Mouse (Mus musculus) cortical plate, adult 2 months (tissue): ENCODE measurements around the gene Slco6d1. TPM values are rescaled to one million over a fixed set of nuclear protein-coding genes. Genes with fewer than 3 reads are reported as not detected.
"Not testable (repeated sequence)": the region's sequence is repeated elsewhere in the genome, so short reads cannot be mapped to it uniquely, and the experiment has no call there.

Source experiments
- H3K27ac ChIP-seq: fragments of 200-500 bp; 2 replicates; pipeline ENCODE4 v1.5.1; 2012; ENCODE audit warnings: low read length, control low read depth, inconsistent platforms; ENCODE audit not compliant: insufficient read depth
- H3K4me1 ChIP-seq: fragments of 200-500 bp; 2 replicates; pipeline ENCODE4 v1.6.1; 2011; ENCODE audit warnings: low read length; ENCODE audit not compliant: control insufficient read depth, insufficient read depth
- H3K4me3 ChIP-seq: fragments of 200-500 bp; 2 replicates; pipeline ENCODE4 v1.5.1; 2011; ENCODE audit warnings: mild to moderate bottlenecking, low read length, control low read depth; ENCODE audit not compliant: insufficient read depth
- CTCF ChIP-seq: fragments of 200-500 bp; IDR thresholded peaks from 2 replicates; pipeline ENCODE4 v1.5.1; 2011; ENCODE audit warnings: mild to moderate bottlenecking, control low read depth, low read length; ENCODE audit not compliant: insufficient read depth; ENCODE audit errors: extremely low read depth
- POLR2A ChIP-seq: fragments of 200-500 bp; IDR thresholded peaks from 2 replicates; pipeline ENCODE4 v1.6.1; 2011; ENCODE audit warnings: mild to moderate bottlenecking, low read length, control low read depth; ENCODE audit not compliant: insufficient read depth; ENCODE audit errors: extremely low read depth
- polyA plus RNA-seq: library from polyadenylated mRNA; depleted of rRNA; stranded (reverse); fragments of >200 nt; gene quantifications from 2 replicates; pipeline ENCODE4 v1.2.3, GENCODE M21; 2012; rRNA removed

Slco6d1 gene
- polyA plus RNA-seq = not detected in 2 replicates

- Histone ChIP-seq H3K4me1 (no peaks in the 10 kb centered on the region), H3K4me3 (no peak within 1 kb of the TSS), H3K27ac (no peak within 1 kb of the TSS)
- TF ChIP-seq CTCF (no peak), POLR2A (no peak)
Observed at GRCm38 (mm10) chr1:98420824-98421223, at the start of gene Slco6d1. Gene Slco6d1, plus strand, starts transcription at chr1:98421124.

- Histone ChIP-seq H3K4me3 (no peak overlapping the region), H3K27ac (no peak overlapping the region), H3K4me1 (no peaks in the 10 kb centered on the region)
- no peak for TF ChIP-seq CTCF
- no peak for TF ChIP-seq POLR2A
Observed at GRCm38 (mm10) chr1:98392001-98392400, 28.9 kb upstream of the Slco6d1 start.

- Histone ChIP-seq H3K4me3 (no peak overlapping the region), H3K27ac (no peak overlapping the region), H3K4me1 (no peaks in the 10 kb centered on the region)
- no peak for TF ChIP-seq CTCF
- TF ChIP-seq POLR2A = no peak
Observed at GRCm38 (mm10) chr1:98447929-98448328, 27.0 kb downstream of the Slco6d1 start.

- H3K27ac ChIP-seq, H3K4me1 ChIP-seq, H3K4me3 ChIP-seq: not testable (repeated sequence)
Observed at GRCm38 (mm10) chr1:98459224-98459623, 38.3 kb downstream of the Slco6d1 start.

- H3K4me3 ChIP-seq, H3K4me1 ChIP-seq, H3K27ac ChIP-seq: not testable (repeated sequence)
Observed at GRCm38 (mm10) chr1:98476381-98476780, 55.5 kb downstream of the Slco6d1 start.

- Histone ChIP-seq H3K4me1 (no peaks in the 10 kb centered on the region), H3K27ac (no peak overlapping the region), H3K4me3 (no peak overlapping the region)
- no peak for TF ChIP-seq CTCF
- TF ChIP-seq POLR2A = no peak
Observed at GRCm38 (mm10) chr1:98479243-98479642, 58.3 kb downstream of the Slco6d1 start.

- TF ChIP-seq CTCF (no peak), POLR2A (no peak)
- no peak overlapping the region for H3K27ac ChIP-seq
- H3K4me1 ChIP-seq = no peaks in the 10 kb centered on the region
- H3K4me3 ChIP-seq = no peak overlapping the region
Observed at GRCm38 (mm10) chr1:98505982-98506381, 85.1 kb downstream of the Slco6d1 start.

GRCm38 (mm10) chr1:98522977-98523376 is 102.1 kb downstream of the Slco6d1 start:
- Histone ChIP-seq H3K4me1 (no peaks in the 10 kb centered on the region), H3K27ac (no peak overlapping the region)
- no peak for TF ChIP-seq CTCF

GRCm38 (mm10) chr1:98523537-98523936 is 102.6 kb downstream of the Slco6d1 start:
- TF ChIP-seq CTCF = no peak
- TF ChIP-seq POLR2A = no peak
- Histone ChIP-seq H3K4me1 (no peaks in the 10 kb centered on the region), H3K4me3 (no peak overlapping the region), H3K27ac (no peak overlapping the region)

More at GRCm38 (mm10) chr1:98522977-98523376, 102.1 kb downstream of the Slco6d1 start:
- H3K4me3 ChIP-seq = no peak overlapping the region

GRCm38 (mm10) chr1:98528368-98528767 is 107.4 kb downstream of the Slco6d1 start:
- not testable (repeated sequence) for H3K4me3 ChIP-seq, H3K27ac ChIP-seq, H3K4me1 ChIP-seq

- H3K4me1 ChIP-seq = no peaks in the 10 kb centered on the region
- TF ChIP-seq CTCF (no peak), POLR2A (no peak)
- H3K27ac ChIP-seq = no peak overlapping the region
- no peak overlapping the region for H3K4me3 ChIP-seq
Observed at GRCm38 (mm10) chr1:98545372-98545771, 124.4 kb downstream of the Slco6d1 start.
